Mouse (Mus musculus) G1E (cell line): ENCODE measurements around the gene Gm10521. TPM values are rescaled to one million over a fixed set of nuclear protein-coding genes. Genes with fewer than 3 reads are reported as not detected.

Experiments used
- ATAC-seq: 2 replicates; pipeline ENCODE4 v1.8.0; 2016; ENCODE audit warnings: mild to moderate bottlenecking; ENCODE audit not compliant: insufficient number of reproducible peaks, poor library complexity, low FRiP score, severe bottlenecking; ENCODE audit errors: extremely low read depth
- DNase-seq: peaks from one replicate; pipeline ENCODE4 v3.0.0; 2012; ENCODE audit warnings: low spot score
- H3K27me3 ChIP-seq: 2 replicates; pipeline ENCODE4 v1.6.1; 2012; ENCODE audit warnings: mild to moderate bottlenecking, low read length, inconsistent platforms; ENCODE audit not compliant: insufficient read depth
- H3K36me3 ChIP-seq: replicated peaks from 2 replicates; pipeline ENCODE3; 2012; ENCODE audit warnings: mild to moderate bottlenecking, inconsistent platforms
- H3K4me1 ChIP-seq: 2 replicates; pipeline ENCODE4 v1.6.1; 2012; ENCODE audit warnings: low read depth, low read length, inconsistent platforms, mixed read lengths; ENCODE audit not compliant: insufficient read depth
- H3K4me3 ChIP-seq: 2 replicates; pipeline ENCODE4 v1.5.1; 2012; ENCODE audit warnings: low read depth, mild to moderate bottlenecking, inconsistent platforms, low read length, moderate library complexity, mixed read lengths
- H3K9me3 ChIP-seq: replicated peaks from 2 replicates; pipeline ENCODE4 v1.6.1; 2012; ENCODE audit warnings: inconsistent platforms
- CTCF ChIP-seq: IDR thresholded peaks from 2 replicates; pipeline ENCODE4 v1.5.1; 2012; ENCODE audit warnings: low read depth, low read length, inconsistent platforms, mixed read lengths
- GATA1 ChIP-seq: IDR thresholded peaks from 2 replicates; pipeline ENCODE4 v1.6.1; 2012; ENCODE audit warnings: borderline replicate concordance, low read length, inconsistent platforms, mixed read lengths
- GATA2 ChIP-seq: IDR thresholded peaks from 2 replicates; pipeline ENCODE4 v1.6.1; 2012; ENCODE audit warnings: low read depth, low read length, inconsistent platforms, borderline replicate concordance
- POLR2AphosphoS5 ChIP-seq: IDR thresholded peaks from 2 replicates; pipeline ENCODE4 v1.6.1; 2012; ENCODE audit warnings: low read depth, low read length, inconsistent platforms; ENCODE audit not compliant: insufficient replicate concordance
- TAL1 ChIP-seq: conservative IDR thresholded peaks from 2 replicates; pipeline ENCODE4 v1.6.1; 2012; ENCODE audit warnings: low read depth, low read length, inconsistent platforms, mixed read lengths
- polyA plus RNA-seq: library from polyadenylated mRNA; stranded (reverse); fragments of >175 nt; gene quantifications from 2 replicates; pipeline ENCODE4 v1.2.3, GENCODE M21; 2012
- total RNA-seq, 2 experiments: library from RNA; stranded (forward) in 1 of 2; stranded (reverse) in 1 of 2; fragments of 200-1000 nt in 1 of 2; fragments of >200 nt in 1 of 2; fragmentation: Nextera tagmentation in 1 of 2; gene quantifications; 2 replicates each; pipeline ENCODE4 v1.2.3; 2014 to 2017

Gm10521 gene
- total and polyA plus RNA-seq, 3 experiments = not detected

DNA sequence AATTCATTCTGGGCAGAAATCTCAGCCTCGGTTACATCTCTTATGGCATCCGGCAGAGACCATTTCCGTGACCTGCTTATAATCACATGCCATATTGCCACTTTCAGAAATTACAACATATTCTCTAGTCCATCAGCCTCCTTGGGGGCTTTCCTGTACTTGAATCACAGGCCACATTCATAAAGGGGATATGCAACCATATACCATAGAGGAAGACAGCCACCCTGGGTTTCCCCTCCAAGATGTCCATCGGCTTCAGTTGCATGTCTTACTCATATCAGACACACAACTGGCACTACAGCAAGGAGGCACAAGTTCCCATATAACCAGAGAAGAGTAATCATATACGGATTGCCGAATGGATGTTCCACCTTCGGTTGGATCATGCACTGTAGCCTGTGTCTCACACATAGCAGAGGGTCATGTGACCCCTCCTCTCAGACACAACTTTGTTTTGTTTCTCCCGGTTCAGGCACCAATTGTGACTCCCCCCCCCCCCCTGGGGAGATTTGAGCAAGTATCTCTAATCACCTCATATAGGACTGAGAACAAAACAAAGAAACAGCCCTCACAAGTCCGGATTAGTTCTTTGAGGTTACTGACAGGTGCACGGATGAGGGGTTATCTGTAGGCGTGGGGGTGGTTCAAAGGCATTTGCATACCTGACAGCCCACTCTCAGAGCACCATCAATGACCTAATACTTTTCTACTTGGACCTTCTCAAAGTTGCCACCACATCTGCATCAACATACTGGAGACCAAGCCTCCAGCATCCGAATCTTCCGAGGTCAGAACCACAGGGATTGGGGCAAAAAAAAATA, 20.4 kb downstream of the Gm10521 start:
- no peaks in the 10 kb centered on the region for H3K4me1 ChIP-seq
- no peaks in the 10 kb centered on the region for H3K36me3 ChIP-seq
- no peak for ATAC-seq
- H3K4me3 ChIP-seq = no peak overlapping the region
- DNase-seq = no peak
- peaks cover 42% of the 10 kb centered on the region for H3K9me3 ChIP-seq
- H3K27me3 ChIP-seq = no peaks in the 10 kb centered on the region
- no peak for TF ChIP-seq GATA1
- TF ChIP-seq POLR2AphosphoS5 = no peak
- TF ChIP-seq TAL1 = no peak
- no peak for TF ChIP-seq CTCF
- TF ChIP-seq GATA2 = no peak

DNA sequence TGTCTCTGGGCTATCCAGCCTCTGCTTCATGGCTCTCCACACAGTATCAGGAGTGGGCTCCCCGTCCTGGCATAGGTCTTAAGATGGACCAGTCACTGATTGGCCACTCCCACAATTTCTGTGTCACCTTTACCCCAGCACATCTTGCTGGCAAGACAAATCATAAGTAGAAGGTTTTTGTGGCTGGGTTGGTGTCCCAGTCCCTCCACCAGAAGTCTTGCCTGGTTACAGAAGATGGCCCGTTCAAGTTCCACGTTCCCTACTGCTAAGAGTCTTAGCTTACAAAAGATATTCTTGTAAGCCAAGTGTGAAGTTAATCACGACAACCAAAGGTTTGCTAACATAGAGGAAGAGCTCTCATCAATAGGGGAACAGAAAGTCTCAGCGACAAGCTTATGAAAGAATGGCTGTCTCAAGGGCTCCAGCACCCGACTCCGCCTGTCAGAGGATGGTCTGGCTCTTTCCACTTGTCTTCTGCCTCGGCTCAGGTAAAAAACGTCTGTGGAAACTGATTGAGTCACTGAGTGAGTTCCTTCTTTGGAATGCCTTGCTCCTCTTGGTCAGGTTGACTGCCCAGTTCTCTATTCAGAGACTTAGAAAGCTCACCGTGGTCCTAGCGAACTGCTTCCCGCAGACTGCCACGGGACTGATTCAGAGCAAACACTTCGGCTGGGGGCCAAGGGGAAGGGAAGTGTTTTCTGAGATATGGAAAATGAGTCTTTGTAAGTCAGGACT, 22.0 kb downstream of the Gm10521 start, which contains the start of gene Slamf6:
Gene Slamf6 (plus strand): TSS at position 211 of the 735 bp plus-strand sequence.
- Histone ChIP-seq H3K4me1 (no peaks in the 10 kb centered on the region), H3K9me3 (peaks cover 34% of the 10 kb centered on the region), H3K27me3 (no peaks in the 10 kb centered on the region), H3K4me3 (no peak within 1 kb of the TSS), H3K36me3 (no peaks in the 10 kb centered on the region)
- TF ChIP-seq POLR2AphosphoS5 (no peak), CTCF (no peak), TAL1 (no peak), GATA1 (no peak), GATA2 (no peak)
- ATAC-seq (no peak), DNase-seq (no peak)

DNA sequence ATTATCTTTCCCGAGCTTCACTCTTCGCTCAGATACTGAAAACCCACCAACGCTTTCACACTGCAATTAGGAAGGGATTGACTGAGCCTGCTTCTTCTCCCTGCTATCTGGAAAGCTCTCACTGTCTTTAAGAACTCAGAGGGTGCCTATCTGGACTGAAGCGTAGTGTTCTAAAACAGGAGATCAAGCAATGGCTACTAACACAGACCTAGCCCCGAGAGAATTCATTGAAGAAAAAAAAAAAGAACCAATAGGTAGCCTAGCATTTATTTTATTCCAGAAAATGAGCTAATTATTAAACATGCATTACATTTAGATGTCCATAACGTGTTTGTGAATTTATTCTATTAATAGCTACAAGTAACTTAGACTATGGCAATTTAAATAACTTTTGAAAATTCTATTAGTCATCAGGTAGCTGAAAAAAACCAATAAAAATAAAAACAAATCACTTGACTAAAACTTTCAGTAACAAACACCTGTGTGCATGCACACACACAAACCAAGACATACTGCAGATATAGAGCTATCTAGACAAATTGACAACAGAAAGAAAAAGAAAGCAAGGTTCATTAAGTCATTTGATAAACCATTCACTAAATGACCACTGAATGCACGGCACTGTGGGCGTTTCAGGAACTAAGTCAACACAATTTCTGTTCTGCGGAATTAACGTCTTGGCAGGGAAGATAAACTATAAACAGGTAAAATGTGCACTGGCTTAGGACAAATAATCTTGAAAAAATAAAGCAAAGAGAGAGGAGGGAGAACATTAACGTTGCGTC, 22.9 kb downstream of the Gm10521 start:
- peaks cover 32% of the 10 kb centered on the region for H3K9me3 ChIP-seq
- H3K36me3 ChIP-seq = no peaks in the 10 kb centered on the region
- TF ChIP-seq GATA2 (no peak), POLR2AphosphoS5 (no peak), CTCF (no peak), GATA1 (no peak), TAL1 (no peak)
- ATAC-seq (no peak), DNase-seq (no peak)
- no peaks in the 10 kb centered on the region for H3K27me3 ChIP-seq
- no peaks in the 10 kb centered on the region for H3K4me1 ChIP-seq
- H3K4me3 ChIP-seq = no peak overlapping the region

DNA sequence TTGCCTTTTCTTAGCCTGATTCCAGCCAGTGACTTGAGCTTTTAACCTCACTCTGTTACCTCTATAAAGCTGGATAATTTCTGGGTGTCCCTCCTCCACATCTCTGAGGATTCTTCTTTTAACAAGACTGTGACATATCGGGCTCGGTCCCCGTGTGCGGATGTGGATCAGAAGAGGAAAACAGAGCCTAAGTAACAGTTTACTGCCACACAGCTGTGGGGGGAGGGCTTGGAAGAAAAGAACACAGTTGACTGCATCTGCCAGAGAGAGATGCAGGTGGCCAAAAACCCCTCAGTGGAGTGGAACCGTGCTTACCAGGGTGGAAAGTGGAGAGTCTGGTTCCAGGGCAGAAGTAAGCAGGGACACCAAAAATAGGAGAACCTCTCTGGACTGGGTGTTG, 23.7 kb downstream of the Gm10521 start:
- ATAC-seq = no peak
- H3K4me3 ChIP-seq = no peak overlapping the region
- H3K27me3 ChIP-seq = no peaks in the 10 kb centered on the region
- peaks cover 28% of the 10 kb centered on the region for H3K9me3 ChIP-seq
- no peaks in the 10 kb centered on the region for H3K4me1 ChIP-seq
- DNase-seq = no peak
- TF ChIP-seq GATA1 (no peak), GATA2 (no peak), POLR2AphosphoS5 (no peak), TAL1 (no peak), CTCF (no peak)
- no peaks in the 10 kb centered on the region for H3K36me3 ChIP-seq

DNA sequence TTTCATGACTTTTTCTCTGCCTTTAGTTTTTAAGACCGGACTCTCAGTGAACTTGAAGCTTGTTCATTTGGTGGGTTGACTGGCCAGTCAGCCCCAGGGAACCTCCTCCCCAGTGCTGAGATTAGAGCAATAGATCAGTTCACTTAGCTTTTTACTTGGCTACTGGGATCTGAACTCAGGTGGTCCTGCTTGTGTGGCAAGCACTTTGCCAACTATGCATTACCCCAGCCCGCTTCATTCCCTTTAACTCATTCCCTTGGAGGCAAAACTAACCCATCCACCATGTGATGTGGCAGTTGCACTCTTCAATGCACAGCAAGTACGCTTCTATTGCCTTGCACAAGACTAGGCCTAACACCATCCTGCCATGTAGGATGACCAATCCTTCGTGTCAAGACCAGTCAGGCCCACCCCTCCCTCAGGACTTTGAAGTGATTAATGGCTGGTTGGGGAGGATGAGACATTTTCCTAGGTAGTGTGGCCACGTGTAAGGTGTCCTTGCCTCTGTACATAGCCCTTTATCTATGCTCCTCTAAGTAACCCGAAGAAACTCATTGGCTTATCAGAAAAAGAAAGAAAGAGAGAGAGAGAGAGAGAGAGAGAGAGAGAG, 24.5 kb downstream of the Gm10521 start:
- DNase-seq (no peak), ATAC-seq (no peak)
- H3K36me3 ChIP-seq = no peaks in the 10 kb centered on the region
- no peaks in the 10 kb centered on the region for H3K4me1 ChIP-seq
- H3K9me3 ChIP-seq = peaks cover 26% of the 10 kb centered on the region
- no peak for TF ChIP-seq CTCF
- TF ChIP-seq GATA1 = no peak
- TF ChIP-seq POLR2AphosphoS5 = no peak
- H3K27me3 ChIP-seq = no peaks in the 10 kb centered on the region
- H3K4me3 ChIP-seq = no peak overlapping the region
